Mouse (Mus musculus): ENCODE results near the gene Ubr2. TPM values are rescaled to one million over a fixed set of nuclear protein-coding genes. Genes with fewer than 3 reads are reported as not detected.
A peak's percentile ranks its signal among the peaks of the same experiment; 100 is the strongest.

The Ubr2 gene
- polyA plus RNA-seq, 1 experiment from 2014 or later, result 21.2 TPM

DNA sequence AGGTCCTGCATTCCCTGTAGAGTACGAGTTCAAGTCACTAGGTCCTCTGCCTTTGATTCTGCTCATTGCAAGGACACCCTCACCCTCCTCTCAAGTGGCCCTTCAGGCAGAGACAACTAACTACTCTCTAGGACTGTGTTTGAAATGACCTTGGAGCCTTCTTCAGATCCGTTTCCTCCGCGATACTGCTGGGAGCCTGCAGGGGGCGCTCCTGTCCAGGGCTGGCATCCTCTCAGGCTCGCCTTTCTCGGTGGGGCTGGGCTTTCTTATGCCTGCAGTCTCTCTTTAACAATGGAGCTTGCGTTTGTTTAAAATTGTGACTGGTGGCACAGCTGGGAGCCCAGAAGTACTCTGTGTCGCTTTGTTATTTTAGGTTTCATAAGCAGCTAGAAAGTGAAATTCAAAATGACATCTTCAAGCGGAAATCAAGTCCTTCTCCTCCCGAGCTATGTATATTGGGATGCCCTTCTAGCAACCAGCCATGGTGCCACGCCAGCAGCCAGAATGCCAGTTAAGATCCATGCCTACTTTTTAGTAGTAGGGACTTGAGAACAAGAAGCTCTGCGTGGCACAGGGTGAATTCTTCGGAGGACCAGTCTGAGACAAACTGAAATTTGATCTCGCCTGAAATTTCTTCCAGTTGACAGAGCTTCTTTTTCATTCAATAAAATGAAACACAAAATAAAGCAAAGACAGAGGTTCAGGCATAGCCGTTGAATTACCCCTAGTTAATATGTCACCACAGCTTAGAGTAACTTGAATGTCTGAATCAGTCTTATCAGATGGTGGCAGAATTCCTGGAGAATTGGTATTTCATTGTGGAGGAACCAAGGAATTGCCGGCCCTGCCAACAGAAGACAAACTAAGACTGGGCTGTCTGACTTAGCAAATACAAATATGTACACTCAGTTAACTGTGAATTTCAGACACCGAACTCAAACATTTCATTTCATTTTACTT, 28.8 kb upstream of the Ubr2 start:
- DNase-seq (ENCODE audit: low spot score) (peak; percentile 93), ATAC-seq (replicated peaks; ENCODE audit: low FRiP score) (peak; percentile 36)
- Histone ChIP-seq H3K9ac (ENCODE audit: low read length) (no peak overlapping the region; the same call in 1 of the 2 replicates), H3K4me3 (ENCODE audit: low read depth, low read length) (no peak overlapping the region), H3K27ac (ENCODE audit: low read depth, low read length) (no peak overlapping the region), H3K4me2 (ENCODE audit: low read depth, low read length, severe bottlenecking) (peak overlapping the region; percentile 32), H3K36me3 (ENCODE audit: control insufficient read depth, insufficient read depth, low read length) (no peaks in the 10 kb centered on the region), H3K27me3 (ENCODE audit: control insufficient read depth, insufficient read depth, low read length) (no peaks in the 10 kb centered on the region), H3K4me1 (replicated peaks; ENCODE audit: control insufficient read depth, insufficient read depth, low read length) (no peaks in the 10 kb centered on the region), H3K9me3 (ENCODE audit: control insufficient read depth, low read length) (no peaks in the 10 kb centered on the region)
- 24% methylated on average over 18 of the region's 18 CpGs for WGBS

- Histone ChIP-seq H3K9ac (ENCODE audit: low read length) (no peak overlapping the region), H3K27ac (ENCODE audit: low read depth, low read length) (no peak overlapping the region), H3K36me3 (ENCODE audit: control insufficient read depth, insufficient read depth, low read length) (no peaks in the 10 kb centered on the region), H3K4me1 (replicated peaks; ENCODE audit: control insufficient read depth, insufficient read depth, low read length) (no peaks in the 10 kb centered on the region), H3K27me3 (ENCODE audit: control insufficient read depth, insufficient read depth, low read length) (no peaks in the 10 kb centered on the region), H3K4me2 (ENCODE audit: low read depth, low read length, severe bottlenecking) (no peak overlapping the region), H3K4me3 (ENCODE audit: low read depth, low read length) (no peak overlapping the region), H3K9me3 (ENCODE audit: control insufficient read depth, low read length) (no peaks in the 10 kb centered on the region)
- no peak for DNase-seq (ENCODE audit: low spot score)
- ATAC-seq (replicated peaks; ENCODE audit: low FRiP score), result no peak
These were observed 24.2 kb upstream of the Ubr2 start for GRCm38 (mm10) chr17:47034536-47034935.

- DNase-seq (ENCODE audit: low spot score) (peak; percentile 71), ATAC-seq (replicated peaks; ENCODE audit: low FRiP score) (no peak)
- Histone ChIP-seq H3K9me3 (ENCODE audit: control insufficient read depth, low read length) (no peaks in the 10 kb centered on the region), H3K4me3 (ENCODE audit: low read depth, low read length) (no peak overlapping the region), H3K27me3 (ENCODE audit: control insufficient read depth, insufficient read depth, low read length) (no peaks in the 10 kb centered on the region), H3K4me1 (replicated peaks; ENCODE audit: control insufficient read depth, insufficient read depth, low read length) (no peaks in the 10 kb centered on the region), H3K36me3 (ENCODE audit: control insufficient read depth, insufficient read depth, low read length) (no peaks in the 10 kb centered on the region), H3K4me2 (ENCODE audit: low read depth, low read length, severe bottlenecking) (no peak overlapping the region), H3K9ac (ENCODE audit: low read length) (no peak overlapping the region), H3K27ac (ENCODE audit: low read depth, low read length) (no peak overlapping the region)
- WGBS, result 6% methylated on average over 4 of the region's 4 CpGs
These were observed 23.3 kb upstream of the Ubr2 start for GRCm38 (mm10) chr17:47033643-47034042.

GRCm38 (mm10) chr17:47024805-47025204, 14.4 kb upstream of the Ubr2 start:
- WGBS, result 88% methylated on average over 1 of the region's 1 CpGs

GRCm38 (mm10) chr17:47023369-47023768, 13.0 kb upstream of the Ubr2 start:
- WGBS, result 83% methylated on average over 1 of the region's 1 CpGs
- Histone ChIP-seq H3K9me3 (ENCODE audit: control insufficient read depth, low read length) (no peaks in the 10 kb centered on the region), H3K4me3 (ENCODE audit: low read depth, low read length) (no peak overlapping the region), H3K27me3 (ENCODE audit: control insufficient read depth, insufficient read depth, low read length) (no peaks in the 10 kb centered on the region), H3K36me3 (ENCODE audit: control insufficient read depth, insufficient read depth, low read length) (no peaks in the 10 kb centered on the region), H3K9ac (ENCODE audit: low read length) (no peak overlapping the region), H3K4me2 (ENCODE audit: low read depth, low read length, severe bottlenecking) (no peak overlapping the region), H3K4me1 (replicated peaks; ENCODE audit: control insufficient read depth, insufficient read depth, low read length) (no peaks in the 10 kb centered on the region), H3K27ac (ENCODE audit: low read depth, low read length) (no peak overlapping the region)
- DNase-seq (ENCODE audit: low spot score) (no peak), ATAC-seq (replicated peaks; ENCODE audit: low FRiP score) (no peak)

More at GRCm38 (mm10) chr17:47024805-47025204, 14.4 kb upstream of the Ubr2 start:
- ATAC-seq (replicated peaks; ENCODE audit: low FRiP score) (no peak), DNase-seq (ENCODE audit: low spot score) (no peak)
- H3K36me3 ChIP-seq (ENCODE audit: control insufficient read depth, insufficient read depth, low read length), result no peaks in the 10 kb centered on the region
- H3K27ac ChIP-seq (ENCODE audit: low read depth, low read length), result no peak overlapping the region
- no peaks in the 10 kb centered on the region for H3K27me3 ChIP-seq (ENCODE audit: control insufficient read depth, insufficient read depth, low read length)
- H3K4me2 ChIP-seq (ENCODE audit: low read depth, low read length, severe bottlenecking), result no peak overlapping the region
- H3K9ac ChIP-seq (ENCODE audit: low read length), result no peak overlapping the region
- H3K4me3 ChIP-seq (ENCODE audit: low read depth, low read length), result no peak overlapping the region
- H3K9me3 ChIP-seq (ENCODE audit: control insufficient read depth, low read length), result no peaks in the 10 kb centered on the region
- H3K4me1 ChIP-seq (replicated peaks; ENCODE audit: control insufficient read depth, insufficient read depth, low read length), result no peaks in the 10 kb centered on the region

GRCm38 (mm10) chr17:47012896-47013295, 2.5 kb upstream of the Ubr2 start:
- no peak overlapping the region for H3K4me3 ChIP-seq (ENCODE audit: low read depth, low read length)
- no peaks in the 10 kb centered on the region for H3K9me3 ChIP-seq (ENCODE audit: control insufficient read depth, low read length)
- peaks cover 5% of the 10 kb centered on the region for H3K4me1 ChIP-seq (replicated peaks; ENCODE audit: control insufficient read depth, insufficient read depth, low read length)
- whole genome bisulfite sequencing, result 40% methylated on average over 11 of the region's 11 CpGs
- no peak overlapping the region for H3K9ac ChIP-seq (ENCODE audit: low read length)
- ATAC-seq (replicated peaks; ENCODE audit: low FRiP score) (no peak), DNase-seq (ENCODE audit: low spot score) (no peak)
- H3K27ac ChIP-seq (ENCODE audit: low read depth, low read length), result no peak overlapping the region
- H3K27me3 ChIP-seq (ENCODE audit: control insufficient read depth, insufficient read depth, low read length), result no peaks in the 10 kb centered on the region
- H3K36me3 ChIP-seq (ENCODE audit: control insufficient read depth, insufficient read depth, low read length), result no peaks in the 10 kb centered on the region
- H3K4me2 ChIP-seq (ENCODE audit: low read depth, low read length, severe bottlenecking), result no peak overlapping the region

DNA sequence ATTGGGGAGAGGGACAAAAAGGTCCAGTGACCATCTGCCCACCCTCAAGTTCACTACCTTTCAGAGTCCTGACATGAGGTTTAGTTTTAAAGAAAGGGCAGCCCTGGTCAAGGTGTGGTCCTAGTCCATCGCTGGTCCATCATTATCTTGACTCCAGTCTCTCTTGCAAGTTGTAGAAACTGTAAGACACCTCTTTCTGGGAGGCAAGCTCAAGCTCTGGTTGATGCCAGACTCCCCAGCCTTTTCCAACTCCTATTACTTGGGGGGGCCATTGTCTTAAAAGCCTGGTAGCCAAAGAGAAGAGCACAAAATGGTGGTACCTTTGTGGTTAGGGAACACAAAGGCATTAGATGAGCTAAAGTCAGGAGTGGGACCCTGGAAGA, 1.3 kb upstream of the Ubr2 start:
- no peak overlapping the region for H3K4me2 ChIP-seq (ENCODE audit: low read depth, low read length, severe bottlenecking)
- WGBS, result 91% methylated on average over 1 of the region's 1 CpGs
- no peak overlapping the region for H3K4me3 ChIP-seq (ENCODE audit: low read depth, low read length)
- H3K9ac ChIP-seq (ENCODE audit: low read length), result no peak overlapping the region
- no peak overlapping the region for H3K27ac ChIP-seq (ENCODE audit: low read depth, low read length)
- no peaks in the 10 kb centered on the region for H3K27me3 ChIP-seq (ENCODE audit: control insufficient read depth, insufficient read depth, low read length)
- no peaks in the 10 kb centered on the region for H3K9me3 ChIP-seq (ENCODE audit: control insufficient read depth, low read length)
- no peak for DNase-seq (ENCODE audit: low spot score)
- peaks cover 5% of the 10 kb centered on the region for H3K4me1 ChIP-seq (replicated peaks; ENCODE audit: control insufficient read depth, insufficient read depth, low read length)
- no peaks in the 10 kb centered on the region for H3K36me3 ChIP-seq (ENCODE audit: control insufficient read depth, insufficient read depth, low read length)
- no peak for ATAC-seq (replicated peaks; ENCODE audit: low FRiP score)

GRCm38 (mm10) chr17:47010722-47011660, 635 bp upstream of the Ubr2 start:
- Histone ChIP-seq H3K4me3 (ENCODE audit: low read depth, low read length) (peak overlapping the region; percentile 94), H3K9me3 (ENCODE audit: control insufficient read depth, low read length) (no peaks in the 10 kb centered on the region), H3K9ac (ENCODE audit: low read length) (no peak overlapping the region; the same call in 1 of the 2 replicates), H3K27me3 (ENCODE audit: control insufficient read depth, insufficient read depth, low read length) (no peaks in the 10 kb centered on the region), H3K27ac (ENCODE audit: low read depth, low read length) (no peak overlapping the region), H3K4me1 (replicated peaks; ENCODE audit: control insufficient read depth, insufficient read depth, low read length) (peaks cover 5% of the 10 kb centered on the region), H3K36me3 (ENCODE audit: control insufficient read depth, insufficient read depth, low read length) (no peaks in the 10 kb centered on the region), H3K4me2 (ENCODE audit: low read depth, low read length, severe bottlenecking) (peak overlapping the region; percentile 65)
- peak; percentile 83 for DNase-seq (ENCODE audit: low spot score)
- 14% methylated on average over 25 of the region's 25 CpGs for WGBS
- ATAC-seq (replicated peaks; ENCODE audit: low FRiP score), result peak; percentile 77

All from forebrain, embryonic 11.5 days (tissue).